Mouse (Mus musculus): ENCODE measurements around the gene Hivep3.

DNA sequence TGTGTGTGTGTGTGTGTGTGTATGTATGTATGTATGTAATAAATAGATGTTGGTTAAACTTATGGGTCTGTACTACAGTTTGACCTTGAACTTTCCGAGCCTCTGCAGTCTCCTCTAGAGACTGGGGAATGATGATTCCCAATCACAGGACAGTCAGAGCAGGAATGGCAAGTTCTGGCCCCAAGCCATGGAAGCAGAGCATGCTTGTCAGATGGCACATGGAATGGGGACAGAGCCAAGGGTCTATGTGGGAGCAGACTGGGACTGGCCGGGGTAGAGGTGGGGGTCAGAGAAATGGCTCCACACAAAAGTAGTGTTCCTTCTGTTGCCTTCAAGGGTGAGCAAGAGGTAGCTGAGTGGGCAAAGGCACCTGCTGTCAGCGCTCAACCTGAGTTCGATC, 434.8 kb downstream of the Hivep3 start:
- TF ChIP-seq CTCF (IDR thresholded peaks at IDR 0.05; ENCODE audit: insufficient read depth, low read length) = no peak
- TF ChIP-seq POLR2A (IDR thresholded peaks at IDR 0.05; ENCODE audit: borderline replicate concordance, extremely low read depth, low read depth, low read length) = no peak

All from lung, adult 2 months (tissue).